Mouse (Mus musculus) myocyte (in vitro differentiated cells): Measurements from ENCODE around the gene Gabbr2.

ENCODE experiments used
- CEBPB ChIP-seq: IDR thresholded peaks from 2 replicates; pipeline ENCODE4 v1.6.1; 2011; ENCODE audit warnings: mild to moderate bottlenecking, moderate library complexity; ENCODE audit not compliant: poor library complexity, insufficient read depth, severe bottlenecking
- E2F4 ChIP-seq: IDR thresholded peaks from one replicate; pipeline ENCODE4 v1.6.1; 2011; ENCODE audit warnings: mild to moderate bottlenecking, control low read depth, moderate library complexity; ENCODE audit not compliant: insufficient read depth
- MAX ChIP-seq: IDR thresholded peaks from one replicate; pipeline ENCODE4 v1.6.1; 2011; ENCODE audit warnings: low read depth, mild to moderate bottlenecking, control low read depth
- MYOD1 ChIP-seq, 3 experiments: IDR thresholded peaks; one replicate each; pipeline ENCODE4 v1.6.1; 2011; ENCODE audit warnings: control low read depth in 2 of 3, low read depth in 2 of 3, mild to moderate bottlenecking in 2 of 3, moderate library complexity in 1 of 3; ENCODE audit not compliant: insufficient read length in 2 of 3, control insufficient read depth in 1 of 3
- MYOG ChIP-seq, 3 experiments: IDR thresholded peaks; one replicate each; pipeline ENCODE4 v1.6.1; 2011; ENCODE audit warnings: control low read depth in 2 of 3, low read depth in 2 of 3, mild to moderate bottlenecking in 2 of 3; ENCODE audit not compliant: insufficient read length in 2 of 3, control insufficient read depth in 1 of 3, insufficient read depth in 1 of 3
- POLR2A ChIP-seq: IDR thresholded peaks from one replicate; pipeline ENCODE4 v1.6.1; 2011; ENCODE audit warnings: low read depth, mild to moderate bottlenecking, control low read depth, moderate library complexity; ENCODE audit not compliant: insufficient read length
- POLR2AphosphoS2 ChIP-seq: IDR thresholded peaks from one replicate; pipeline ENCODE4 v1.6.1; 2011; ENCODE audit warnings: low read depth, control low read depth; ENCODE audit not compliant: insufficient read length
- REST ChIP-seq: IDR thresholded peaks from one replicate; pipeline ENCODE4 v1.6.1; 2011; ENCODE audit warnings: mild to moderate bottlenecking, control low read depth, moderate library complexity; ENCODE audit not compliant: insufficient read depth, insufficient read length
- SRF ChIP-seq: IDR thresholded peaks from one replicate; pipeline ENCODE4 v1.6.1; 2011; ENCODE audit warnings: low read depth; ENCODE audit not compliant: control insufficient read depth, insufficient read length
- TCF12 ChIP-seq: IDR thresholded peaks from one replicate; pipeline ENCODE4 v1.6.1; 2011; ENCODE audit warnings: mild to moderate bottlenecking, control low read depth; ENCODE audit not compliant: poor library complexity, insufficient read depth, severe bottlenecking
- TCF3 ChIP-seq: IDR thresholded peaks from one replicate; pipeline ENCODE4 v1.6.1; 2011; ENCODE audit warnings: low read depth, control low read depth; ENCODE audit not compliant: insufficient read length
- USF1 ChIP-seq: IDR thresholded peaks from one replicate; pipeline ENCODE4 v1.6.1; 2011; ENCODE audit warnings: low read depth, mild to moderate bottlenecking, control low read depth, moderate library complexity

- no peak for TF ChIP-seq POLR2AphosphoS2
- TF ChIP-seq MAX: no peak
- no peak for TF ChIP-seq MYOG (IDR thresholded peaks at IDR 0.05; ENCODE audit: control insufficient read depth in 1 of 3, insufficient read depth in 1 of 3, insufficient read length in 2 of 3, low read depth in 2 of 3)
- no peak for TF ChIP-seq POLR2A
- no peak for TF ChIP-seq E2F4
- no peak for TF ChIP-seq CEBPB
- no peak for TF ChIP-seq TCF3
- no peak for TF ChIP-seq TCF12
- TF ChIP-seq MYOD1 (IDR thresholded peaks at IDR 0.05; ENCODE audit: control insufficient read depth in 1 of 3, insufficient read length in 2 of 3, low read depth in 2 of 3): no peak
- TF ChIP-seq USF1: no peak
- TF ChIP-seq SRF: no peak
- no peak for TF ChIP-seq REST
Observed at GRCm38 (mm10) chr4:46806876-46807275, 184.8 kb downstream of the Gabbr2 start.
